Mouse (Mus musculus) kidney, embryonic 15.5 days (tissue): ENCODE data around the gene Fam184b. TPM values are rescaled to one million over a fixed set of nuclear protein-coding genes. Genes with fewer than 3 reads are reported as not detected.
A peak's percentile ranks its signal among the peaks of the same experiment; 100 is the strongest.

Experiments used
- ATAC-seq: fragments of 200-750 bp; cut with Nextera tagmentation; replicated peaks from 2 replicates; pipeline ENCODE4 v1.8.0; 2017; ENCODE audit warnings: moderate TSS enrichment; ENCODE audit not compliant: low FRiP score
- H3K27ac ChIP-seq: fragments of 300-500 bp; sonication (generic); 2 replicates; pipeline ENCODE4 v1.5.1; 2015; ENCODE audit warnings: mild to moderate bottlenecking, inconsistent platforms
- H3K27me3 ChIP-seq: fragments of 300-500 bp; sonication (generic); 2 replicates; pipeline ENCODE4 v1.6.1; 2015; ENCODE audit warnings: inconsistent platforms
- H3K36me3 ChIP-seq: fragments of 300-500 bp; sonication (generic); 2 replicates; pipeline ENCODE4 v1.6.1; 2015; ENCODE audit warnings: inconsistent platforms
- H3K4me1 ChIP-seq: fragments of 300-500 bp; sonication (generic); 2 replicates; pipeline ENCODE4 v1.6.1; 2015; ENCODE audit warnings: inconsistent platforms
- H3K4me2 ChIP-seq: fragments of 300-500 bp; sonication (generic); 2 replicates; pipeline ENCODE4 v1.6.1; 2015; ENCODE audit warnings: moderate library complexity, mild to moderate bottlenecking, inconsistent platforms
- H3K4me3 ChIP-seq: fragments of 300-500 bp; sonication (generic); replicated peaks from 2 replicates; pipeline ENCODE4 v1.5.1; 2015; ENCODE audit warnings: mild to moderate bottlenecking, inconsistent platforms
- H3K9ac ChIP-seq: fragments of 300-500 bp; sonication (generic); 2 replicates; pipeline ENCODE4 v1.6.1; 2015; ENCODE audit warnings: mild to moderate bottlenecking, inconsistent platforms
- H3K9me3 ChIP-seq: fragments of 300-500 bp; sonication (generic); replicated peaks from 2 replicates; pipeline ENCODE4 v1.6.1; 2016; ENCODE audit warnings: inconsistent platforms
- WGBS: fragments of 180-500 bp; shearing (Covaris S2); methylation state at CpG from one replicate; pipeline ENCODE4 v1.1.7; 2015; ENCODE audit warnings: mixed read lengths; 5-methylcytosine and 5-hydroxymethylcytosine counted together
- polyA plus RNA-seq: library from polyadenylated mRNA; unstranded; fragments of >200 nt; fragmentation: Nextera tagmentation; extraction: Ambion mirVana; gene quantifications from 2 replicates; pipeline ENCODE4 v1.2.1, GENCODE M21; 2015

The Fam184b gene
- polyA plus RNA-seq, 1 experiment from 2014 or later, result 1.6 TPM

- H3K9ac ChIP-seq, result no peak overlapping the region
- no peak overlapping the region for H3K4me3 ChIP-seq
- no peak overlapping the region for H3K27ac ChIP-seq
- no peaks in the 10 kb centered on the region for H3K4me1 ChIP-seq
- peak; percentile 90 for ATAC-seq
- H3K36me3 ChIP-seq, result peaks cover 29% of the 10 kb centered on the region
- WGBS, result 9% methylated on average over 17 of the region's 17 CpGs
- no peaks in the 10 kb centered on the region for H3K27me3 ChIP-seq
- no peaks in the 10 kb centered on the region for H3K9me3 ChIP-seq
- peak overlapping the region; percentile 40 for H3K4me2 ChIP-seq
Measured at GRCm38 (mm10) chr5:45534319-45535098, 104.9 kb downstream of the Fam184b start.

DNA sequence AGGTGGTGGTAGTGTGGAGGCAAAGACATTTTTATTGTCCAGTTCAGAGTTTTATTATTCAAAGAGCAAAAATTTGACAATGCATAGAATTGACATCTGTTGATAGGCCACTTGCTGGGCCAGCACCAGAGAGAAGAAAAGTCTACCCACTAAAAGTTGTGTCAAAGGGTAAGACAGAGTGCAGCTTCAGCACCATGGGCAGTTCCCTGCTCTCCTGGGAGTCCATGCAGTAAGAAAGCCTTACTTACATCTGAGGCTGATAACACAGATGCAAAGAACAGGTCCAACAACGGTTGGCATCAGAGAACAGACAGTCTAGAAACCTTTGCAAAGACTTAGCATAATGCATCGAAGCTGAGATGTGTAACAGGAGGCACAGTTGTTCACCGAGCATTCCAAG lies 109.7 kb downstream of the Fam184b start:
- no peak for ATAC-seq
- Histone ChIP-seq H3K27ac (no peak overlapping the region), H3K4me1 (no peaks in the 10 kb centered on the region), H3K9ac (no peak overlapping the region), H3K9me3 (no peaks in the 10 kb centered on the region), H3K4me3 (no peak overlapping the region), H3K36me3 (peaks cover 77% of the 10 kb centered on the region), H3K4me2 (no peak overlapping the region), H3K27me3 (no peaks in the 10 kb centered on the region)
- WGBS, result 91% methylated on average over 3 of the region's 3 CpGs

DNA sequence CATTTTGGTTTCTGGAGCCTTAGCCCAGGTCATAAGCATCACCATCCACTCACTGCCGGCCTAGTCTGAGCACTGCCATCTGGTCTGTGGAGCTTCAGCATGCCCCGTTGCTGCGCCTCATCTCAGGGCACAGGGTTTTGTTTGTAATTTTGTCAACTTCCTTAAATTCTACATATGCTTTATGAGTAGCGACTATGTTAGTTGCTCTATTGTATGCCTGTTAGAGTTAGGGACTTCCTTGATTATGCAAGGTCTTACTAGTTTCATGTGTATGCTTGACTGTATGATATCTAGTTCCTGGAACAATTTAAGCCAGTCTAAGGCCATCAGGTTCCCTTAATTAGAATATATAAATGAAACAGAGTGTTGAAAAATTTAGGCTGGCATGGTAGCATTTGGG lies 113.1 kb downstream of the Fam184b start:
- Histone ChIP-seq H3K36me3 (peaks cover 81% of the 10 kb centered on the region), H3K4me3 (no peak overlapping the region), H3K27ac (no peak overlapping the region), H3K9ac (no peak overlapping the region), H3K9me3 (no peaks in the 10 kb centered on the region), H3K27me3 (no peaks in the 10 kb centered on the region), H3K4me2 (no peak overlapping the region), H3K4me1 (peaks cover 5% of the 10 kb centered on the region)
- 88% methylated on average over 4 of the region's 4 CpGs for WGBS
- ATAC-seq, result no peak

DNA sequence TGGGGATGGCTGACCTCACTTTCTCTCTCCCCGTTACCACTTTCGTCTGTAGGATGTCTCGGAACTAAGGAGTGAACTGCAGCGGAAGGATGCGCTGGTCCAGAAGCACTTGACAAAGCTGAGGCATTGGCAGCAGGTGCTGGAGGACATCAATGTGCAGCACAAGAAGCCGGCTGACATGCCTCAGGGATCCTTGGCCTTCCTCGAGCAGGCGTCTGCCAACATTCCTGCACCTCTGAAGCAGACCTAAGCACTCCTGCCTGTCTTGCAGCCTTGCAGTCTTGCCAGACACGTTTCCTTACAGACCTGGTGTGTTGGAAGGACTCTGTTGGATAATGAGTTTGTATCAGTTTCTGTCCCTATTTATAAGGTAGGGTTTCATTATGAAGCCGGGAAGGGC lies 114.3 kb downstream of the Fam184b start:
- H3K36me3 ChIP-seq, result peaks cover 70% of the 10 kb centered on the region
- no peak for ATAC-seq
- no peak overlapping the region for H3K4me3 ChIP-seq
- no peak overlapping the region for H3K27ac ChIP-seq
- H3K9ac ChIP-seq, result no peak overlapping the region
- no peaks in the 10 kb centered on the region for H3K27me3 ChIP-seq
- no peaks in the 10 kb centered on the region for H3K9me3 ChIP-seq
- peaks cover 12% of the 10 kb centered on the region for H3K4me1 ChIP-seq
- WGBS, result 92% methylated on average over 10 of the region's 10 CpGs
- no peak overlapping the region for H3K4me2 ChIP-seq

GRCm38 (mm10) chr5:45521601-45522000 lies 117.8 kb downstream of the Fam184b start:
- H3K9ac ChIP-seq, result no peak overlapping the region
- H3K4me1 ChIP-seq, result peaks cover 15% of the 10 kb centered on the region
- H3K27me3 ChIP-seq, result no peaks in the 10 kb centered on the region
- H3K9me3 ChIP-seq, result no peaks in the 10 kb centered on the region
- H3K4me3 ChIP-seq, result peak overlapping the region; percentile 85
- 93% methylated on average over 6 of the region's 6 CpGs for WGBS
- peak overlapping the region; percentile 81 for H3K4me2 ChIP-seq
- no peak for ATAC-seq
- peaks cover 44% of the 10 kb centered on the region for H3K36me3 ChIP-seq
- H3K27ac ChIP-seq, result no peak overlapping the region

DNA sequence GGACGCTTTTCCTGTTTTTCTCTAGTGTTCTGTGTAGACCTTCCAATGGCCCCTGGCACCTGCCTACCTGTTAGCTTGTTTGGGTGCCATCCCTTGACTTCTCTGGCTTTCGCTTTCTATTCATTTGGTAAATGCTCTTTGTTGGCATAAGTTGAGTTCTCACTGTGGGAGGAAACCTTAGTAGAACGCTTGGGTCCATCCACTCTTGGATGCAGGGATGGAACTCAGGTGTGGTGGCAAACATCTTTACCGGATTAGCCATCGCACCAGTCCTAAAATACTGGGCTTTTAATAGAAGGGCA lies 118.7 kb downstream of the Fam184b start:
- peak overlapping the region; percentile 67; the same call in 1 of the 2 replicates for H3K27ac ChIP-seq

GRCm38 (mm10) chr5:45519960-45520808 lies 119.2 kb downstream of the Fam184b start, which contains the start of gene Med28:
Gene Med28, plus strand, starts transcription at chr5:45520229.
- peak within 1 kb of the TSS; percentile 85 for H3K4me3 ChIP-seq
- WGBS, result 2% methylated on average over 56 of the region's 56 CpGs
- no peaks in the 10 kb centered on the region for H3K27me3 ChIP-seq
- peaks cover 15% of the 10 kb centered on the region for H3K4me1 ChIP-seq
- ATAC-seq, result peak; percentile 96
- peak within 1 kb of the TSS; percentile 81 for H3K4me2 ChIP-seq
- H3K36me3 ChIP-seq, result peaks cover 30% of the 10 kb centered on the region
- H3K27ac ChIP-seq, result peak within 1 kb of the TSS; percentile 67
- H3K9ac ChIP-seq, result peak within 1 kb of the TSS; percentile 92
- H3K9me3 ChIP-seq, result no peaks in the 10 kb centered on the region

More for the DNA sequence above, 118.7 kb downstream of the Fam184b start:
- WGBS, result 3% methylated on average over 5 of the region's 5 CpGs
- ATAC-seq, result no peak
- Histone ChIP-seq H3K9me3 (no peaks in the 10 kb centered on the region), H3K36me3 (peaks cover 36% of the 10 kb centered on the region), H3K4me3 (peak overlapping the region; percentile 85), H3K4me1 (peaks cover 15% of the 10 kb centered on the region), H3K27me3 (no peaks in the 10 kb centered on the region), H3K9ac (peak overlapping the region; percentile 92), H3K4me2 (peak overlapping the region; percentile 81)

- no peak overlapping the region for H3K4me2 ChIP-seq
- H3K27ac ChIP-seq, result no peak overlapping the region
- H3K9ac ChIP-seq, result no peak overlapping the region
- WGBS, result 96% methylated on average over 10 of the region's 10 CpGs
- no peak for ATAC-seq
- no peaks in the 10 kb centered on the region for H3K9me3 ChIP-seq
- H3K27me3 ChIP-seq, result no peaks in the 10 kb centered on the region
- no peak overlapping the region for H3K4me3 ChIP-seq
- H3K4me1 ChIP-seq, result 0 out of 2 replicates have a peak, but pooled peaks cover 3% of the 10 kb centered on the region
- H3K36me3 ChIP-seq, result peaks cover 43% of the 10 kb centered on the region
Measured at GRCm38 (mm10) chr5:45515151-45515743, 124.2 kb downstream of the Fam184b start.

- 88% methylated on average over 1 of the region's 1 CpGs for WGBS
- ATAC-seq, result no peak
Measured at GRCm38 (mm10) chr5:45514599-45514998, 124.8 kb downstream of the Fam184b start.

DNA sequence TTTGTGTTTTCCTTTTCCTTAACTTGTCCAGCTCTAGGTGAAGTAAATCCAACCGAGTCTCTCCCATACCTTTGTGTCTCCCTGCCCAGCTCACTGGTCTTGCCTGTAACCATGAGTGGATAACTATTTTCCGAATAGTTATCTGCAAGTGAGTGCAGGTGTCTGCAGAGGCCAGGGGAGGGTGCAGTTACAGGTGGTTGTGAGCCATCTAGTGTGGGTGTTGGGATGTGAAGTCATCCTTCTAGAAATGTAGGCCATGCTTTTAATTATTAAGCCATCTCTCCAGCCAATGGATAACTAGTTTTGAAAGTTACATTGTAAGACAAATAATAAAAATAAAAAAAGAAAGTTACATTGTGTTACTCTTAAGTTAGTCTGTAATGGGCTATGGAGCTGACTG lies 125.9 kb downstream of the Fam184b start:
- Histone ChIP-seq H3K4me1 (no peaks in the 10 kb centered on the region), H3K27me3 (no peaks in the 10 kb centered on the region), H3K4me2 (no peak overlapping the region), H3K4me3 (no peak overlapping the region), H3K9me3 (no peaks in the 10 kb centered on the region), H3K27ac (no peak overlapping the region), H3K36me3 (peaks cover 57% of the 10 kb centered on the region), H3K9ac (no peak overlapping the region)
- no peak for ATAC-seq
- 92% methylated on average over 2 of the region's 2 CpGs for WGBS

More at GRCm38 (mm10) chr5:45514599-45514998, 124.8 kb downstream of the Fam184b start:
- no peak overlapping the region for H3K4me2 ChIP-seq
- no peaks in the 10 kb centered on the region for H3K27me3 ChIP-seq
- no peak overlapping the region for H3K9ac ChIP-seq
- H3K36me3 ChIP-seq, result peaks cover 49% of the 10 kb centered on the region
- no peak overlapping the region for H3K27ac ChIP-seq
- H3K9me3 ChIP-seq, result no peaks in the 10 kb centered on the region
- H3K4me3 ChIP-seq, result no peak overlapping the region
- H3K4me1 ChIP-seq, result 0 out of 2 replicates have a peak, but pooled peaks cover under 1% of the 10 kb centered on the region

GRCm38 (mm10) chr5:45512908-45513307 lies 126.5 kb downstream of the Fam184b start:
- no peaks in the 10 kb centered on the region for H3K27me3 ChIP-seq
- no peaks in the 10 kb centered on the region for H3K4me1 ChIP-seq
- H3K9ac ChIP-seq, result no peak overlapping the region
- peaks cover 62% of the 10 kb centered on the region for H3K36me3 ChIP-seq
- H3K9me3 ChIP-seq, result no peaks in the 10 kb centered on the region
- no peak for ATAC-seq
- H3K4me2 ChIP-seq, result no peak overlapping the region
- no peak overlapping the region for H3K4me3 ChIP-seq
- H3K27ac ChIP-seq, result no peak overlapping the region
- WGBS, result 85% methylated on average over 6 of the region's 6 CpGs

DNA sequence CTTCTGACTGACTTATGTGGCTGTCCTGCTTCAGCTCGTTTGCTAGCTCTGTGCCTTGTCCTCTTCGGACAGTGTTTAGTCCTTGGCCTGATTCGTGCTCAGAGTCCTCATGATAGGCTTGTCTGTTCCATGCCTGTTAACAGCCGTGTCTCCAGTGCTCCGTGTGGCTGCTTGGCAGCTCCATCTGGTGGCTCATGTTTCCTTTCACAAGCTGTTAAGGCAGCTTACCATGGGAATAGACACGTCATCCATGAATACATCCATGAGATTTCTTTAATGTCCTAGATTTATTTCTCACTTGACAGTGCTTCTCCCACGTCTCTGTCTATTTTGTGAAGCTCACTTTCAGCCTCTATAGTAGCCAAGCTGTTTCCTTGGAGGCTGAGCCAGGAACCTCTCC lies 129.3 kb downstream of the Fam184b start:
- Histone ChIP-seq H3K27me3 (no peaks in the 10 kb centered on the region), H3K9ac (no peak overlapping the region), H3K4me1 (no peaks in the 10 kb centered on the region), H3K9me3 (no peaks in the 10 kb centered on the region), H3K36me3 (peaks cover 82% of the 10 kb centered on the region), H3K27ac (no peak overlapping the region), H3K4me2 (no peak overlapping the region), H3K4me3 (no peak overlapping the region)
- 78% methylated on average over 7 of the region's 7 CpGs for WGBS
- ATAC-seq, result no peak
